Mouse (Mus musculus): Measurements from ENCODE around the gene Hspb6. TPM values are rescaled to one million over a fixed set of nuclear protein-coding genes. Genes with fewer than 3 reads are reported as not detected.
A peak's percentile ranks its signal among the peaks of the same experiment; 100 is the strongest.

Hspb6 gene
- total and polyA plus RNA-seq, 3 experiments = 4.9 to 32.8 (median 11.2) TPM

DNA sequence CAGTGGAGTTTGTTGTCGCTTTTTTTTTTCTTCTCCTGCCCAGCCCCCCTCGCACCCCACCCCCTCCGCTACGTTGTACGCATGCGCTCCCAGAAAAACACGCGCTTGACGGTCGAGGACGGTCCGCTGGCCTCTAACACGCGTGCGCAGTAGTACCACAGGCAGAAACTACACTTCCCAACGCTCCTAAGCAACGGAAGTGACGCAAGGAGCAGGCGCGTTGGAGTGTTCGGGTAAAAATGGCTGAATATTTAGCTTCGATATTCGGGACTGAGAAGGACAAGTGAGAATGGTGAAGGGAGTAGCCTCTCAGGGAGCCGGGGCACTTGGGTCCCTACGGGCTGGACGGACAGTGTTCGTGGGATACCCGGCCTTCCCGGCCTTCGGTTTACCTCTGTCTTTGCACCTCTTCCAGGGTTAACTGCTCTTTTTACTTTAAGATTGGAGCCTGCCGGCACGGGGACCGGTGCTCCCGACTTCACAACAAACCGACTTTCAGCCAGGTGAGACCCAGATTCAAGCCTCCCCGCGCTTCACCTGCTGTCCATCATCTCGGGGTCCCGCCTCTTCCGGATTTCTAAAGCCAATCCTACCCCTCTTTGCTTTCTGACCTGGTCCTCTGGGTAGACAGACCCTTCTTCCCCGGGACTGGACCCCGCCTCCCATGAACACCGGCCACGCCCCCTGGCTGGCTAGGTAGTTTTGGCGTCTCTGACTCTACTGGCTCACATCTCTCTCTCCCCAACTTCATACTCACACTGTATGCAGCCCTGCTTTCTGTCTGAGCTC is 11.3 kb downstream of the Hspb6 start, which contains the start of the genes U2af1l4, Gm49396 and Psenen:
TSS of gene U2af1l4 (plus strand) at position 185 of the 789 bp plus-strand sequence.
TSS of gene Gm49396 (plus strand) at position 228 of the 789 bp plus-strand sequence.
TSS of gene Psenen (minus strand) at position 511 of the 789 bp plus-strand sequence.
- TF ChIP-seq POLR2AphosphoS5 (IDR thresholded peaks at IDR 0.05; ENCODE audit: insufficient replicate concordance, low read depth, low read length) (no peak), GATA2 (IDR thresholded peaks at IDR 0.05; ENCODE audit: borderline replicate concordance, low read depth, low read length) (no peak), CTCF (IDR thresholded peaks at IDR 0.05; ENCODE audit: low read depth, low read length) (no peak), GATA1 (IDR thresholded peaks at IDR 0.05; ENCODE audit: borderline replicate concordance, low read length) (no peak), TAL1 (conservative IDR thresholded peaks at IDR 0.05; ENCODE audit: low read depth, low read length) (no peak)
- Histone ChIP-seq H3K4me3 (ENCODE audit: low read depth, low read length) (peak within 1 kb of the TSS; percentile 83), H3K36me3 (replicated peaks) (peaks cover 57% of the 10 kb centered on the region), H3K27me3 (ENCODE audit: insufficient read depth, low read length) (no peaks in the 10 kb centered on the region), H3K9me3 (replicated peaks) (no peaks in the 10 kb centered on the region), H3K4me1 (ENCODE audit: insufficient read depth, low read depth, low read length) (peaks cover 58% of the 10 kb centered on the region)
- DNase-seq (ENCODE audit: low spot score) = peak; percentile 82
- ATAC-seq (ENCODE audit: extremely low read depth, insufficient number of reproducible peaks, low FRiP score, poor library complexity, severe bottlenecking) = peak; percentile 50

DNA sequence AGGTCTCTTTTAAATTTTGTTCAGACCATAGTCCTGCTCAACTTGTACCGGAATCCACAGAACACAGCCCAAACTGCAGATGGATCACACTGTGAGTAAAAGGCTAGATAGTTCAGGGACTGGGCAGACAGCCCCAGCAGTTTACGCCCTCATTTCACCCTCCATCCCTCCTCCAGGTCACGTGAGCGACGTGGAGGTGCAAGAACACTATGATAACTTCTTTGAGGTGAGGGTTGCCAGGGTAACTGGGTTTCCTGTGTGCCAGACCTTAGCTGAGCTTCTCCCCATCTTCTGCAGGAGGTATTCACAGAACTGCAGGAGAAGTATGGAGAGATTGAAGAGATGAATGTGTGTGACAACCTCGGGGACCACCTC is 11.9 kb downstream of the Hspb6 start:
- Histone ChIP-seq H3K36me3 (replicated peaks) (peaks cover 63% of the 10 kb centered on the region), H3K4me1 (ENCODE audit: insufficient read depth, low read depth, low read length) (peaks cover 52% of the 10 kb centered on the region), H3K4me3 (ENCODE audit: low read depth, low read length) (peak overlapping the region; percentile 83), H3K27me3 (ENCODE audit: insufficient read depth, low read length) (no peaks in the 10 kb centered on the region), H3K9me3 (replicated peaks) (no peaks in the 10 kb centered on the region)
- DNase-seq (ENCODE audit: low spot score) = no peak
- no peak for ATAC-seq (ENCODE audit: extremely low read depth, insufficient number of reproducible peaks, low FRiP score, poor library complexity, severe bottlenecking)
- no peak for TF ChIP-seq GATA1 (IDR thresholded peaks at IDR 0.05; ENCODE audit: borderline replicate concordance, low read length)
- TF ChIP-seq CTCF (IDR thresholded peaks at IDR 0.05; ENCODE audit: low read depth, low read length) = no peak
- no peak for TF ChIP-seq POLR2AphosphoS5 (IDR thresholded peaks at IDR 0.05; ENCODE audit: insufficient replicate concordance, low read depth, low read length)
- no peak for TF ChIP-seq TAL1 (conservative IDR thresholded peaks at IDR 0.05; ENCODE audit: low read depth, low read length)
- TF ChIP-seq GATA2 (IDR thresholded peaks at IDR 0.05; ENCODE audit: borderline replicate concordance, low read depth, low read length) = no peak

DNA sequence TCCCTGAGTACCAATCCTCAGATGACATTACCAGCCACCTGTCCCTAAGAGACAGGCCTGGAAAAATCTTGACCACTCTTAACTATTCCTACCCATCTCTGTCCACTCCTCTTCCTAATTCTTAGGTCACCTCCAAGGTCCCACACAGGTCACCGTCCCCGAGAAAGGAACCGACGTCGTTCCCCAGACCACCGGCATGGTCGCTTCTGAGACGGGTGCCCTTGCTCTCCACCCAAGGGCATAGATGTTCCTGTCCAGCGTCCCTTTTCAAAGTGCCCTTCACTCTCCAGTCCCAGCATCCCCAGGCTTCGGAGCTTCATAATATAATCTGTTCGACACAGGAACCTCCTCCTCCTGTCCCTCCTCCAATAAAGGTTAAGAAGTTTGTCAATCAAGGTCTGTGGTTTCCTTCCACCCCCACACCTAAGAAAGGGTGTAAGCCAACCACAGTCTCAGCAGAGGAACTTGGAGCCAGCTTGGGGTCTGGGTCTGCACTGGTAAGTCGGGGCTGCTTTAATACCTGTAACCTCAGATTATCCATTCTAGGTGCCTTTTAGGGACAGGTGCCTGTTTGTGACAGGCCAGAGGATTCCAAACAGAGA is 13.1 kb downstream of the Hspb6 start, which contains the start of gene Igflr1:
TSS of gene Igflr1 (plus strand) at position 458 of the 602 bp plus-strand sequence.
- TF ChIP-seq GATA1 (IDR thresholded peaks at IDR 0.05; ENCODE audit: borderline replicate concordance, low read length) (no peak), GATA2 (IDR thresholded peaks at IDR 0.05; ENCODE audit: borderline replicate concordance, low read depth, low read length) (no peak), TAL1 (conservative IDR thresholded peaks at IDR 0.05; ENCODE audit: low read depth, low read length) (no peak), POLR2AphosphoS5 (IDR thresholded peaks at IDR 0.05; ENCODE audit: insufficient replicate concordance, low read depth, low read length) (no peak), CTCF (IDR thresholded peaks at IDR 0.05; ENCODE audit: low read depth, low read length) (no peak)
- Histone ChIP-seq H3K4me1 (ENCODE audit: insufficient read depth, low read depth, low read length) (peaks cover 51% of the 10 kb centered on the region), H3K36me3 (replicated peaks) (peaks cover 75% of the 10 kb centered on the region), H3K4me3 (ENCODE audit: low read depth, low read length) (peak within 1 kb of the TSS; percentile 83; the same call in 1 of the 2 replicates), H3K27me3 (ENCODE audit: insufficient read depth, low read length) (no peaks in the 10 kb centered on the region), H3K9me3 (replicated peaks) (no peaks in the 10 kb centered on the region)
- no peak for ATAC-seq (ENCODE audit: extremely low read depth, insufficient number of reproducible peaks, low FRiP score, poor library complexity, severe bottlenecking)
- DNase-seq (ENCODE audit: low spot score) = no peak

DNA sequence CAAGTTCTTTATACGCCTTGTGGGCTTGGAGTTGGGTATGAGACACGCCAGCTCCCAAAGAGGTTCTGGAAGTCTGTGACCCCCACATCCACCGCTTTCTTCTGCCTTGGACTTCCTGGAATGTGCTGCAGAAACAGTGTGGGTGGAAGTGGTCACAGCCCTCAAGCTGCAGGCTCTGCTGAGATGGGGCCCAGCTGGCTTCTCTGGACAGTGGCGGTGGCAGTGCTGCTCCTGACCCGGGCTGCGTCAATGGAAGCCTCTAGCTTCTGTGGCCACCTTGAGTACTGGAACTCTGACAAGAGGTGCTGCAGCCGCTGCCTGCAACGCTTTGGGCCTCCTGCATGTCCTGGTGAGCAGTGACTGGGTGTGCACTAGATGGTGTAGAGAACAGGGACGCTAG is 14.1 kb downstream of the Hspb6 start:
- TF ChIP-seq GATA2 (IDR thresholded peaks at IDR 0.05; ENCODE audit: borderline replicate concordance, low read depth, low read length) (no peak), TAL1 (conservative IDR thresholded peaks at IDR 0.05; ENCODE audit: low read depth, low read length) (no peak), GATA1 (IDR thresholded peaks at IDR 0.05; ENCODE audit: borderline replicate concordance, low read length) (no peak), CTCF (IDR thresholded peaks at IDR 0.05; ENCODE audit: low read depth, low read length) (no peak), POLR2AphosphoS5 (IDR thresholded peaks at IDR 0.05; ENCODE audit: insufficient replicate concordance, low read depth, low read length) (no peak)
- H3K9me3 ChIP-seq (replicated peaks) = no peaks in the 10 kb centered on the region
- H3K4me1 ChIP-seq (ENCODE audit: insufficient read depth, low read depth, low read length) = peaks cover 46% of the 10 kb centered on the region
- H3K4me3 ChIP-seq (ENCODE audit: low read depth, low read length) = 0 out of 2 replicates have a peak overlapping the region, but pooled peaks have one; percentile 8
- DNase-seq (ENCODE audit: low spot score) = no peak
- no peaks in the 10 kb centered on the region for H3K27me3 ChIP-seq (ENCODE audit: insufficient read depth, low read length)
- no peak for ATAC-seq (ENCODE audit: extremely low read depth, insufficient number of reproducible peaks, low FRiP score, poor library complexity, severe bottlenecking)
- peaks cover 77% of the 10 kb centered on the region for H3K36me3 ChIP-seq (replicated peaks)

DNA sequence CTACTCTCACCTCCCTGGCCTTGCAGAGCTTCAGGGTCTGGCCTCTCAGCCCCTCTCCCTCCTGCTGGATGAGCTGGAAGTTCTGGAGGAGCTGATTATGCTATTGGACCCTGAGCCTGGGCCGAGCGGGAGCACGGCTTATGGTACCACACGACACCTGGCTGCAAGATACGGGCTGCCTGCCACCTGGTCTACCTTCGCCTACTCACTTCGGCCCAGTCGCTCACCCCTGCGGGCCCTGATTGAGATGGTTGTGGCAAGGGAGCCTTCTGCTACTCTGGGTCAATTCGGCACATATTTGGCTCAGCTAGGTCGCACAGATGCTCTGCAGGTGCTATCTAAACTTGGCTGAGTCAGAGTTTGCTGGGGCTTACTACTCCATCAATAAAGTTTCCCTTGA is 15.6 kb downstream of the Hspb6 start:
- Histone ChIP-seq H3K36me3 (replicated peaks) (peaks cover 87% of the 10 kb centered on the region), H3K9me3 (replicated peaks) (no peaks in the 10 kb centered on the region), H3K4me3 (ENCODE audit: low read depth, low read length) (no peak overlapping the region), H3K27me3 (ENCODE audit: insufficient read depth, low read length) (no peaks in the 10 kb centered on the region), H3K4me1 (ENCODE audit: insufficient read depth, low read depth, low read length) (peaks cover 50% of the 10 kb centered on the region)
- ATAC-seq (ENCODE audit: extremely low read depth, insufficient number of reproducible peaks, low FRiP score, poor library complexity, severe bottlenecking) (no peak), DNase-seq (ENCODE audit: low spot score) (no peak)
- TF ChIP-seq TAL1 (conservative IDR thresholded peaks at IDR 0.05; ENCODE audit: low read depth, low read length) (no peak), GATA1 (IDR thresholded peaks at IDR 0.05; ENCODE audit: borderline replicate concordance, low read length) (no peak), CTCF (IDR thresholded peaks at IDR 0.05; ENCODE audit: low read depth, low read length) (no peak), GATA2 (IDR thresholded peaks at IDR 0.05; ENCODE audit: borderline replicate concordance, low read depth, low read length) (no peak), POLR2AphosphoS5 (IDR thresholded peaks at IDR 0.05; ENCODE audit: insufficient replicate concordance, low read depth, low read length) (no peak)

DNA sequence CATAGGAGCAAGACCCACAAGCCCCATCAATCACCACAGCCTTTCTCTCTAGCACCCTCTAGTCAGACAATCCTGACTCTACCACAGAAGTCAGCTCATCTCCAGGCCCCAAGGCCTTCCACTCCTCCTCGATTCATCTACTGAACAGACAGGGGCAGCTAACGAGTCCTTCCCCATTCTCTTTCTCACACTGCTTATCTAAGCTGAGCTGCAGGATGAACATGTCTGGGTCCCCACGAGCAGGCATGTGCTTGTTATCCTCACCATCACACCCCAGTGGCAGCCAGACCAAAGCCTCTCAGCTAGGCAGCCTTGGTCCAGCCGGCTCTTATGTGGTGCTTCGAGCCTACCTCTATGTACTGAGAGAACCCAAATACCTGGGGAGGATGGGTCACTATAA is 20.4 kb downstream of the Hspb6 start:
- Histone ChIP-seq H3K4me3 (ENCODE audit: low read depth, low read length) (no peak overlapping the region), H3K4me1 (ENCODE audit: insufficient read depth, low read depth, low read length) (peaks cover 31% of the 10 kb centered on the region), H3K9me3 (replicated peaks) (no peaks in the 10 kb centered on the region), H3K27me3 (ENCODE audit: insufficient read depth, low read length) (no peaks in the 10 kb centered on the region), H3K36me3 (replicated peaks) (peaks cover 99% of the 10 kb centered on the region)
- no peak for DNase-seq (ENCODE audit: low spot score)
- TF ChIP-seq CTCF (IDR thresholded peaks at IDR 0.05; ENCODE audit: low read depth, low read length) (no peak), GATA1 (IDR thresholded peaks at IDR 0.05; ENCODE audit: borderline replicate concordance, low read length) (no peak), POLR2AphosphoS5 (IDR thresholded peaks at IDR 0.05; ENCODE audit: insufficient replicate concordance, low read depth, low read length) (no peak), TAL1 (conservative IDR thresholded peaks at IDR 0.05; ENCODE audit: low read depth, low read length) (no peak), GATA2 (IDR thresholded peaks at IDR 0.05; ENCODE audit: borderline replicate concordance, low read depth, low read length) (no peak)
- no peak for ATAC-seq (ENCODE audit: extremely low read depth, insufficient number of reproducible peaks, low FRiP score, poor library complexity, severe bottlenecking)

All from G1E (cell line).